Mouse (Mus musculus): ENCODE results near the gene Dtx2. TPM values are rescaled to one million over a fixed set of nuclear protein-coding genes. Genes with fewer than 3 reads are reported as not detected.
"Not testable (repeated sequence)": the region's sequence is repeated elsewhere in the genome, so short reads cannot be mapped to it uniquely, and the experiment has no call there.

Dtx2 gene
- total and polyA plus RNA-seq, 3 experiments = 16.0 to 43.7 (median 20.4) TPM

DNA sequence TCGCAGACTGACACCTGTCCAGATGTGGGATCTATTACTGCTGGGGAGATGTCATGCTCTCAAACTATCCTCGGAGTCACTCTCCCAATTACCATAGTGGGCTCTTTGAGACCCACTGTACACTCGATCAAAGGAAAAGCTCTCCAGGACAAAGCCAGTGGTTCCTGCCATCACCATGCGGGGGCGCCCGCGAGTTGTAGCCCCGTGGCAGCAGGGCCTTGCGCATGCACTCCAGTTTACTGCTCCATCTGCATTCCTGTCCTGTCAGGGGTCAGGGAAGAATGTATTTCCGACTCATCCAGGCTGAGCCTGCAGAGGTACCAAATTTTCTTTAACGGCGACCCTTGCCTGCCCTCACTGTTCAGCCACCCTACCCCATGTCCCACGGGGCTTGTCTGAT is 50.3 kb downstream of the Dtx2 start:
- H3K4me1 ChIP-seq (ENCODE audit: control insufficient read depth in 1 of 2, insufficient read depth in 2 of 2) = peaks cover 13 to 20% of the 10 kb centered on the region in 2 experiments
- H3K4me2 ChIP-seq (ENCODE audit: insufficient read depth, low read depth, poor library complexity, severe bottlenecking) = no peak overlapping the region
- peaks cover 6% of the 10 kb centered on the region for H3K9me3 ChIP-seq (replicated peaks; ENCODE audit: low read length)
- H3K9ac ChIP-seq (ENCODE audit: insufficient read depth, low read depth) = no peak overlapping the region
- H3K27ac ChIP-seq (ENCODE audit: insufficient read depth, low read depth) = no peak overlapping the region
- DNase-seq (ENCODE audit: extremely low read depth) = no peak
- H3K27me3 ChIP-seq (replicated peaks) = peaks cover 12% of the 10 kb centered on the region
- H3K4me3 ChIP-seq (replicated peaks in 1 of 3; ENCODE audit: low read depth in 2 of 3, low read length in 2 of 3, poor library complexity in 1 of 3) = no peak overlapping the region
- TF ChIP-seq CTCF (conservative IDR thresholded peaks at IDR 0.05 in 1 of 2, IDR thresholded peaks at IDR 0.05 in 1 of 2; ENCODE audit: low read depth in 2 of 2, low read length in 2 of 2) (peak; percentile 58 to 60), POLR2A (IDR thresholded peaks at IDR 0.05; ENCODE audit: low read depth, low read length) (no peak), TBP (conservative IDR thresholded peaks at IDR 0.05; ENCODE audit: low read depth, low read length) (no peak), CHD1 (IDR thresholded peaks at IDR 0.05; ENCODE audit: low read depth, low read length) (no peak), SMC3 (IDR thresholded peaks at IDR 0.05; ENCODE audit: low read depth, low read length) (peak; percentile 24), MEF2A (IDR thresholded peaks at IDR 0.05; ENCODE audit: borderline replicate concordance, low read depth, low read length) (no peak), RAD21 (IDR thresholded peaks at IDR 0.05; ENCODE audit: low read depth, low read length) (no peak; the same call in 1 of the 2 replicates)
- H3K36me3 ChIP-seq (replicated peaks in 1 of 2; ENCODE audit: control insufficient read depth in 1 of 2, insufficient read depth in 1 of 2, low read length in 1 of 2) = no peaks in the 10 kb centered on the region
- H3K79me2 ChIP-seq (replicated peaks; ENCODE audit: control insufficient read depth, extremely low read depth, insufficient read depth, poor library complexity, severe bottlenecking) = no peaks in the 10 kb centered on the region
- in situ Hi-C loops (cut with MboI; ENCODE audit: low pct_ligation_motif_present, low pct_unique_long_range_greater_than_20kb, low sequenced_read_pairs) = loop anchor here (10.0 kb wide), 1 partner anchor 150 kb away; no protein-coding TSS in a partner anchor
- dilution Hi-C loops (cut with MboI; ENCODE audit: extremely low pct_ligation_motif_present, extremely low pct_unique_long_range_greater_than_20kb, low sequenced_read_pairs) = no loop called here

DNA sequence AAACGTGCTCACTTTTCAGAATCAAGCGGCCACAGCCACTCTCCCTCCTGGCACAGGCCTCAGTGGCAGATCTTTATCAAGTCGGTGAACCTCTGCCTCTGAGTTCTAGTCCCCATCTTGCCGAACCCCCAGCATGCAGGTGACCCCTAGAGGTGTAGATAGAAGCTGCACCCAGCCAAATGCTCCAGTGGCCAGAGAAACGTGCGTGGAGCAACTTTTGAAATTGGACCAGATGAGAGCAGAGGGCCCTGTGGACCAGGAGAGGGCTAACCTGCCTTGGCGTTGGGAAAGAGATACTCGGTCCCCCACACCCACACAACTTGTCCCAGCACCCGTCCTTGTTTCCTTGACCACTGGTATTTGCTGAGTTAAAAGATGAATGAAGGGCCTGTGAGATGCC is 50.8 kb downstream of the Dtx2 start:
- H3K27ac ChIP-seq (ENCODE audit: insufficient read depth, low read depth) = no peak overlapping the region
- H3K4me2 ChIP-seq (ENCODE audit: insufficient read depth, low read depth, poor library complexity, severe bottlenecking) = no peak overlapping the region
- no peak overlapping the region for H3K9ac ChIP-seq (ENCODE audit: insufficient read depth, low read depth)
- H3K79me2 ChIP-seq (replicated peaks; ENCODE audit: control insufficient read depth, extremely low read depth, insufficient read depth, poor library complexity, severe bottlenecking) = no peaks in the 10 kb centered on the region
- H3K27me3 ChIP-seq (replicated peaks) = peaks cover 17% of the 10 kb centered on the region
- peaks cover 4% of the 10 kb centered on the region for H3K9me3 ChIP-seq (replicated peaks; ENCODE audit: low read length)
- peak; percentile 66 for TF ChIP-seq SMC3 (IDR thresholded peaks at IDR 0.05; ENCODE audit: low read depth, low read length)
- TF ChIP-seq MEF2A (IDR thresholded peaks at IDR 0.05; ENCODE audit: borderline replicate concordance, low read depth, low read length) = no peak
- TF ChIP-seq BHLHE40 (IDR thresholded peaks at IDR 0.05; ENCODE audit: low read depth, low read length) = peak; percentile 41; the same call in 1 of the 2 replicates
- peak; percentile 59 for TF ChIP-seq RAD21 (IDR thresholded peaks at IDR 0.05; ENCODE audit: low read depth, low read length)
- peak; percentile 16; the same call in 1 of the 2 replicates for TF ChIP-seq MAX (IDR thresholded peaks at IDR 0.05; ENCODE audit: low read length)
- no peak for TF ChIP-seq SIN3A (IDR thresholded peaks at IDR 0.05; ENCODE audit: low read length)
- TF ChIP-seq CTCF (conservative IDR thresholded peaks at IDR 0.05 in 1 of 2, IDR thresholded peaks at IDR 0.05 in 1 of 2; ENCODE audit: low read depth in 2 of 2, low read length in 2 of 2) = peak in 1 of 2 experiments; percentile 77; a peak in 2 of 4 replicates
- no peak for TF ChIP-seq E2F4 (IDR thresholded peaks at IDR 0.05; ENCODE audit: insufficient replicate concordance, low read depth, low read length)
- H3K4me3 ChIP-seq (replicated peaks in 1 of 3; ENCODE audit: low read depth in 2 of 3, low read length in 2 of 3, poor library complexity in 1 of 3) = no peak overlapping the region
- H3K4me1 ChIP-seq (ENCODE audit: control insufficient read depth in 1 of 2, insufficient read depth in 2 of 2) = peaks cover 10 to 15% of the 10 kb centered on the region in 2 experiments
- peak; percentile 43 for DNase-seq (ENCODE audit: extremely low read depth)
- dilution Hi-C loops (cut with MboI; ENCODE audit: extremely low pct_ligation_motif_present, extremely low pct_unique_long_range_greater_than_20kb, low sequenced_read_pairs) (no loop called here), in situ Hi-C loops (cut with MboI; ENCODE audit: low pct_ligation_motif_present, low pct_unique_long_range_greater_than_20kb, low sequenced_read_pairs) (loop anchor here (10.0 kb wide), 1 partner anchor 151 kb away; no protein-coding TSS in a partner anchor)
- H3K36me3 ChIP-seq (replicated peaks in 1 of 2; ENCODE audit: control insufficient read depth in 1 of 2, insufficient read depth in 1 of 2, low read length in 1 of 2) = no peaks in the 10 kb centered on the region

DNA sequence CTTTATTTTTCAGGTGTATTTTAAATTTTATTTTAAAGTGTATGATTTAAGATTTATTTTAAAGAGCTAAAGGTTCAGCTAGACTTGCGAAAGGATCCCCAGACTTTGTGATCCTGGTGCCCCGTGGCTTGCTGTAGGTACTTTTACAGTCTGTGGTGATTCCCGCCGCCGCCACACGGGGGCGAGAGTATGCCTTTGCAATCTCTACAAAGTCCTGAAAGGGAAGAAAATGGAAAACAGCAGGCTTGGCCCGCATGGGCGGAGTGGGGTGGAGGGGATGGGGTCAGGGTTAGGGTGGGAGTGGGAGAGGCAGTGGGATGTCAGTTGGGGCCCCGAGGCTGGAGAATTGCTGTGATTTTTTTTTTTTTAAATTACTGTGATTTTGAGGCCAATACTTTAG is 51.4 kb downstream of the Dtx2 start:
- Histone ChIP-seq H3K79me2 (replicated peaks; ENCODE audit: control insufficient read depth, extremely low read depth, insufficient read depth, poor library complexity, severe bottlenecking) (no peaks in the 10 kb centered on the region), H3K27me3 (replicated peaks) (peaks cover 17% of the 10 kb centered on the region), H3K36me3 (replicated peaks in 1 of 2; ENCODE audit: control insufficient read depth in 1 of 2, insufficient read depth in 1 of 2, low read length in 1 of 2) (no peaks in the 10 kb centered on the region), H3K4me1 (ENCODE audit: control insufficient read depth in 1 of 2, insufficient read depth in 2 of 2) (peaks cover 8 to 9% of the 10 kb centered on the region in 2 experiments), H3K9ac (ENCODE audit: insufficient read depth, low read depth) (no peak overlapping the region), H3K9me3 (replicated peaks; ENCODE audit: low read length) (peaks cover 4% of the 10 kb centered on the region), H3K4me3 (replicated peaks in 1 of 3; ENCODE audit: low read depth in 2 of 3, low read length in 2 of 3, poor library complexity in 1 of 3) (no peak overlapping the region), H3K4me2 (ENCODE audit: insufficient read depth, low read depth, poor library complexity, severe bottlenecking) (0 out of 2 replicates have a peak overlapping the region, but pooled peaks have one; percentile 16), H3K27ac (ENCODE audit: insufficient read depth, low read depth) (no peak overlapping the region)
- dilution Hi-C loops (cut with MboI; ENCODE audit: extremely low pct_ligation_motif_present, extremely low pct_unique_long_range_greater_than_20kb, low sequenced_read_pairs) (no loop called here), in situ Hi-C loops (cut with MboI; ENCODE audit: low pct_ligation_motif_present, low pct_unique_long_range_greater_than_20kb, low sequenced_read_pairs) (loop anchor here (10.0 kb wide), 1 partner anchor 151 kb away; no protein-coding TSS in a partner anchor)
- TF ChIP-seq MXI1 (IDR thresholded peaks at IDR 0.05; ENCODE audit: low read depth, low read length) = 0 out of 2 replicates have a peak, but pooled peaks have one; percentile 32
- no peak for TF ChIP-seq POLR2AphosphoS2 (IDR thresholded peaks at IDR 0.05; ENCODE audit: low read depth, low read length)
- TF ChIP-seq RAD21 (IDR thresholded peaks at IDR 0.05; ENCODE audit: low read depth, low read length) = peak; percentile 67
- TF ChIP-seq MEF2A (IDR thresholded peaks at IDR 0.05; ENCODE audit: borderline replicate concordance, low read depth, low read length) = no peak
- peak; percentile 48 to 92; a peak in 2 of 4 replicates for TF ChIP-seq CTCF (conservative IDR thresholded peaks at IDR 0.05 in 1 of 2, IDR thresholded peaks at IDR 0.05 in 1 of 2; ENCODE audit: low read depth in 2 of 2, low read length in 2 of 2)
- TF ChIP-seq SMC3 (IDR thresholded peaks at IDR 0.05; ENCODE audit: low read depth, low read length) = peak; percentile 87
- no peak for TF ChIP-seq NRF1 (IDR thresholded peaks at IDR 0.05; ENCODE audit: low read depth, low read length)
- peak; percentile 81 for DNase-seq (ENCODE audit: extremely low read depth)

DNA sequence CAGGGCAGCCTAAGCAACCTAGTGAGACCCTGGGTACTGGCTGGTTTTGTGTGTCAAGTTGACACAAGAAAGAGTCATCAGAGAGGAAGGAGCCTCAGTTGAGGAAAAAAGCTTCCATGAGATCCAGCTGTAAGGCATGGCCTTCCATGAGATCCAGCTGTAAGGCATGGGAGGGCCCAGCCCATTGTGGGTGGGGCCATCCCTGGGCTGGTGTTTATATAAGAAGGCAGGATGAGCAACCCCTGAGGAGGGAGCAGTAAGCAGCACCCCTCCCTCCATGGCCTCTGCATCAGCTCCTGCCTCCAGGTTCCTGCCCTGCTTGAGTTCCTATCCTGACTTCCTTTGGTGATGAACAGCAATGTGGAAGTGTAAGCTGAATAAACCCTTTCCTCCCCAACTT is 53.9 kb downstream of the Dtx2 start:
- in situ Hi-C loops (cut with MboI; ENCODE audit: low pct_ligation_motif_present, low pct_unique_long_range_greater_than_20kb, low sequenced_read_pairs) = loop anchor here (10.0 kb wide), 1 partner anchor 154 kb away; no protein-coding TSS in a partner anchor
- H3K4me3 ChIP-seq (replicated peaks in 1 of 3; ENCODE audit: low read depth in 2 of 3, low read length in 2 of 3, poor library complexity in 1 of 3); H3K4me2 ChIP-seq (ENCODE audit: insufficient read depth, low read depth, poor library complexity, severe bottlenecking); H3K4me1 ChIP-seq (ENCODE audit: control insufficient read depth in 1 of 2, insufficient read depth in 2 of 2); H3K9me3 ChIP-seq (replicated peaks; ENCODE audit: low read length); dilution Hi-C loops (cut with MboI; ENCODE audit: extremely low pct_ligation_motif_present, extremely low pct_unique_long_range_greater_than_20kb, low sequenced_read_pairs); H3K79me2 ChIP-seq (replicated peaks; ENCODE audit: control insufficient read depth, extremely low read depth, insufficient read depth, poor library complexity, severe bottlenecking); H3K9ac ChIP-seq (ENCODE audit: insufficient read depth, low read depth); H3K27ac ChIP-seq (ENCODE audit: insufficient read depth, low read depth); DNase-seq (ENCODE audit: extremely low read depth); H3K36me3 ChIP-seq (replicated peaks in 1 of 2; ENCODE audit: control insufficient read depth in 1 of 2, insufficient read depth in 1 of 2, low read length in 1 of 2): not testable (repeated sequence)
- H3K27me3 ChIP-seq (replicated peaks) = peaks cover 27% of the 10 kb centered on the region

Measured in CH12.LX (cell line).